Mouse (Mus musculus) layer of hippocampus, adult 9-10 months (tissue): ENCODE measurements at regions not wholly inside any gene's neighbourhood (a gene's known extent, or its start where the extent isn't known, plus 50 kb on each side); places are given as distances from the start of the nearest gene placed in this dataset.

Source experiments
- DNase-seq: peaks from one replicate; pipeline ENCODE4 v3.0.0; 2022; ENCODE audit warnings: low spot score

- DNase-seq, result no peak
Observed at GRCm38 (mm10) chr8:32958331-32958730, 470.2 kb upstream of the 5930422O12Rik start.

DNA sequence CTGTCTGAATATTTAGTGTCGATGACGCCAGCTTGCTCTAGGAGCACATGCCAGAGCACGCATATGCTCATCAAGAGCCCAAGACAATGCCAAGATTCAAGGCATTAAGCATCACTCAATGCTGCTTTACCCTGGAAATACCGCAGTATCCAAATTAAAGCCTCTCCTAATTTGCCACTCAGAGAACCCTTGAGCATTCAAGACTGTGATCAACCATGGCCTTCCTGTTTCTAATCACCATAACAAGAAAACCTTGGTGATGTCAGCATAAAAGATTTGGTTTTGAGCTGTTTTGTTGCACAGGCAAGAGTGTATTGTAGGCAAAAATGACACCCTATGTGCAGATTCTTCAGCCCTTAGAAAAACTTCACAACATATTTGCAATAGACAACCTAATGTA lies 469.7 kb upstream of the 5930422O12Rik start:
- DNase-seq, result no peak

DNA sequence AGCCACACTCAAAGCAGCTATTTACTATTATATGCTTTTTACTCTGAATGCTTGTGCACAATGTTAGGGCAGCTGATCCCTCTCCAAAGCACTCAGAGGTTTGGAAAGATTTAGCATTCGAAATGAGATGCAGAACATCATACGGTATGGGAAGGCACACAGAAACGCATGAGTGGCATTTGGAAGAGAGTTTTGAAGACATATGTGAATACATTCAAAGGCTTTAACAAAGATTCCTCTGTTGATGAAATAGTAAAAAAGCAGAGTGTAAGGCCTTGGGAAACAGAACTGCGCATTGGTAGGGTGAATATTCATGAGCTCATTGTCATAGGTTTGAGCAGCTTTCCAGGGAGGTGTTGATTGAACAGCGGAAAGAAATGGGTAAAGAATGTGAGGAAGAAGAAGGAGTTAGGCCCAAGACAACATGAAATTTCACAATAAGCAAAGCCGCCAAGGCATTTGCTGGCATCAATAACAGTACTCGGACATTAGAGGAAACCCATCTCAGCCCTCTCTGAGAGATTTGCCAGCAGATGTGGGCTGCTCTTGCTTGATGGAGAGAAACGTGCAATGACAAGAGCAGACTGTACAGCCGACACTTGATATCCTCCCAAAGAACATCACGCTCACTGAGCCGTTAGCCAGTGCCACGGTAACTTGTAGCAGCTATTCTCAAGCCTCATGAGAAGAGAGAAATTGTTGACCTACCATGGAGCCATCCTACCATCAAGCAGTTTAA lies 469.0 kb upstream of the 5930422O12Rik start:
- no peak for DNase-seq

- no peak for DNase-seq
Observed at GRCm38 (mm10) chr8:32990216-32990615, 438.3 kb upstream of the 5930422O12Rik start.

GRCm38 (mm10) chr8:33003967-33004564 lies 424.4 kb upstream of the 5930422O12Rik start:
- DNase-seq, result no peak

DNA sequence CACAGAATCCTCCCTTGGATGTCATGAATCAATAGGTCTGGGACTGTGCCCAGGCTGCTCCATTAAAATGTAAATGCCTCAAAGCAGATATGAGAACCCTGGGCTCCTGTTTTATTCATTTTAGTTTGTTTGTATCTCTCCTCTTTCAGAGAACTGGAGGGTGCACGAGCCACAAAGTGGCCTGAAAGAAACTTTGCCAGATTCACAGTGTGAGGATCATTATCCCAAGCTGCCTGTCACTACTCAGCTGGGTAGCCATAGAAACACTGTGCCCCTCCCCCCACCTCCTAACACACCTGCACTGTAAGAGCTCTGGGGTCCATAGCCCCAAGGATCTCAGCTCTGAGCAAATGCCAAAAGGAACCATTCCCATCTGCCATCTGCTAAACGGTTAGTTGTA lies 423.9 kb upstream of the 5930422O12Rik start:
- no peak for DNase-seq

- no peak for DNase-seq
Observed at GRCm38 (mm10) chr8:33010106-33010505, 418.4 kb upstream of the 5930422O12Rik start.

DNA sequence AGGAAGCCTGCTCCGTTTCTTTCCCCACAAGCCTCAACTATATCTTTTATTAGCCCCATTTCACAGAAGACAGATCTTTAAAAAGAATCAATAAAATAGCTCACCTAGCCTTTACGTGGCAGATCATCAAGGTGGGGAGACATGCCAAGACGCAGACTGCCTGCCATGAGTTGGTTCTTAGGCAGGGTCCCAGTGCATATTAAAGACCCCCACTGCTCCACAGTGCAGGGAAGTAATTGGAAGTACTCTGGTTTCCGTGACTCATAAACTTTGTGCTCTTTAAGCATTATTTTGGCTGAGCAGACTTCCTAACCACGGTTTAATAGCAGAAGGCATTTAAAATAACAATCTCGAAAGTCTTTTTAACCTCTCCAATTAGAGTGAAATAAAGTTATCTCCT lies 415.7 kb upstream of the 5930422O12Rik start:
- DNase-seq, result no peak

GRCm38 (mm10) chr8:33015861-33016260 lies 412.6 kb upstream of the 5930422O12Rik start:
- DNase-seq, result no peak

- no peak for DNase-seq
Observed at GRCm38 (mm10) chr8:33026973-33027372, 401.5 kb upstream of the 5930422O12Rik start.

- DNase-seq, result no peak
Observed at GRCm38 (mm10) chr8:33029453-33029852, 399.1 kb upstream of the 5930422O12Rik start.

DNA sequence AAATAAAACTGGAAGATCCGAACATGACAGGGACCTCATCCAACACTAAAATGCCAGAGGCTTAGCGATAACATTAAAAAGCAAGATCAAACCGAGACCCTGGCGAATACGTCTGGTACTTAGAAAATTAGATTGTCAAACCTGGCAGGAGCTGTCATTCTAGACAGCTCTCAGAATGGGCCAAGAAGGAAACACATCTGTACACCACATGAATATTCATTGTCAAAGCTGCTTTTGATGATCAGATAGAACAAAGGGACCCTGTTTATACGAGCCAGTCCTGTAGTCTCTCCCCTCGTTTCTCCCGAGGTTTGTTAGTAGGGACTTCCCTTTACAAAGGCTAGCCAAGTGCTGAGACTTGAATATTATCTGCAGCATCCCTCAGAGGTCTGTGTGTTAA lies 376.5 kb upstream of the 5930422O12Rik start:
- no peak for DNase-seq

- DNase-seq, result no peak
Observed at GRCm38 (mm10) chr8:33065566-33065965, 362.9 kb upstream of the 5930422O12Rik start.

DNA sequence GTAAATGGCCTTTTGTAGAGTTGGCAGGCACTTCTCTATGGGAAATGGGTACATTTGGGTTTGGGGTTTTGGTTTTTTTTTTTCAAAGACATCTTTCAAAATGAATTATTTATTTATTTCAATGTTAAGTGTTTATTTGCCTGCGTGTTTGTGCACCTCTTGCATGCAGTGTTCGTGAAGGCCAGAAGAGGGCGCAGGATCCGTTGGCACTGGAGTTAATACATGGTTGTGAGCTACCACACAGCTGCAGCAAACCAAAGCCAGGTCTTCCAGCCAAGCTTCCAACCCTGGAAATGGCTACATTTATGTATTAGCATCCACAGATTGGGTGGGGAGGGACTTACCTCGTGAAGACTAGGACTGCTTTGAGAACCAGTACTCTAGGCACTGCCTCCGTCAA lies 362.3 kb upstream of the 5930422O12Rik start:
- no peak for DNase-seq

GRCm38 (mm10) chr8:33067453-33068039 lies 361.0 kb upstream of the 5930422O12Rik start:
- no peak for DNase-seq

GRCm38 (mm10) chr8:33068468-33068867 lies 360.0 kb upstream of the 5930422O12Rik start:
- no peak for DNase-seq

- DNase-seq, result no peak
Observed at GRCm38 (mm10) chr8:33075186-33075585, 353.3 kb upstream of the 5930422O12Rik start.

DNA sequence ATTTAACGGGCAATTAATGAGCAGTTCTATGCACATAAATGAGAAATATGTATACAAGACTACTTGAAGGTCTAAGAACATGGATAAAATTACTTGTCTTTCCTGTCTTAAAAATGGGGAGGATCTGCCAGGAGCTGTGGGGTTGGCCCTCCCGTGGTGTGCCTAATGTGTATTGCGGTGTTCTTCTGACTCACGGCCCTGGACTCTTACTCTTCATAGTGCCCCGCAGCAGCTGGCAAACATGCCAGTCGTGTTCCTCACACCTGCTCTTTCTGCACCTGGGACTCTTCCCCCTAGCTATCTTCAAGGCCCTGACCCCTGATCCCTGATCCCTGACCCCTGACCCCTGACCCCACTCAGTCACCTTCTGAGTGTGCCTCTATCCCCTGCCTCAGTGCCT lies 352.3 kb upstream of the 5930422O12Rik start:
- DNase-seq, result no peak

- DNase-seq, result peak; percentile 10
Observed at GRCm38 (mm10) chr8:33078125-33078524, 350.4 kb upstream of the 5930422O12Rik start.

DNA sequence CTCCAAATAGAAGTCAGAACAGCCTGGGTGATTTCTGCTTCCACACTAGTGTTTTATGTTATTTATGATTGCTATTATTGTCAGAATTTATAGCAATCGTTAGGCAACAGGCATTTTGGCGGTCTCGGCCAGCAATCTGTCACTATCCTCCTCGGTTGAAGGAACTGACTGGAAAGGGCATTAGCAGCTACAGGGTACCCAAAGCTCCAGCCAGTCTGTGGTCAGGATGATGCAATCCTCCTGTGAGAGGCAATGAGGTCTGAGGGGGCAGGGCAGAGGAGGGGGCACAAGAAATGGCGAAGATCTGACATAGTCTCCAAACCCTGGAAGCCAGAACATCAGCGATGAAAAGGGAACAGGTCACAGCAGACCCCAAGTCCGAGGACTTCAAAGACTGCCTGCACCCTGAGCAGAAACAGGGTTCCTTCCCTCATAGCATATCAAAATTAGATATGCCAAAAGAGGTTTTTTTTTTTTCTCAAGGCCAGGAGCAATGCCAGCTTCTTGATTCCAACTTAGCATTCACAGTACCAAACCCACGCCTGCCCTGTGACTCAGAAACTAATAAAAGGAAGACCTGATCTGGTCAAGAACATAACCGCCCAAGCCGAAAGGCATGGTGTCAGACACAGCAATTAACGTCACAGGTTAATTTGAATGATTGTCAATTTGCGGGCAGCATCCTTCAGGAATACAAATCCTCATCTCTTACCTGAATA lies 348.5 kb upstream of the 5930422O12Rik start:
- no peak for DNase-seq

DNA sequence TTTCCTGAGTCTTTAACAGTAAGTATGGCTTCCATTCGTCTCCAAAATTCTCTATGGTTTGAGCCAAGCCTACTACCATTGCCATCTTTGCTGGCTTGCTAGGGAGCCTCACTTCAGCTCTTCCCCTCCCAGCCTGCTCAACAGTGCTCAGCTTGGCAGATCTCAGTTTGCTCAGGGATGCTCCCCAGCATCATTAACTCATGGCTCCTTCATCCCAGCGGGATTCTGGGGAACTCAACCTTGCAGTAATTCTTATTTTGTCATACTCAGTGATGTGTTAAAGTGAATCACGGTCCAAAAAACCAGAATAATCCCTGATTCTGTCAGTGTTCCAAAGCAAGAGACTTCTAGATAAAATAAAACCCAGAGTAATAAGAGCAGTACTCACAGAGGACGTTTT lies 346.6 kb upstream of the 5930422O12Rik start:
- no peak for DNase-seq

GRCm38 (mm10) chr8:33085461-33085860 lies 343.0 kb upstream of the 5930422O12Rik start:
- DNase-seq, result no peak

DNA sequence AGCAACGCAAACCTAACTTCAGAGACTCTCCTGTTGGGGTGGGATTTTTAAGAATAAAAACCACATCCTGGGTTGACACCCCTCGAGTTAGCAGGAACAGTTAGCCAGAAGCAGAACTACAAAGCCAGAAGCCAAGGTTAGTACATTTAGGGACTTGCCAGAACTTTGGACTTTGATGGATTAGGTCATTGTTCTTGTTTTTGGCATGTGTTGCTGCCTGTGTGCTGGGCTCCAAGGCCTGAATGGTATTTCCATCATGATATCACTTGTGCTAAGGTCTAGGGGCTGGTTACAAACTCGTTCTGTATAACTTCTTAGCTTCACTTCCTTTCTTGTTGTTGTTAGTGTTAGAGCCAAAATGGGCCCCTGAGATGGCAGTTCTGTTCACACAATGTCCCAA lies 338.8 kb upstream of the 5930422O12Rik start:
- no peak for DNase-seq
